ENCODE assay signal across 11 mouse cellular contexts in the genomic region with DNA sequence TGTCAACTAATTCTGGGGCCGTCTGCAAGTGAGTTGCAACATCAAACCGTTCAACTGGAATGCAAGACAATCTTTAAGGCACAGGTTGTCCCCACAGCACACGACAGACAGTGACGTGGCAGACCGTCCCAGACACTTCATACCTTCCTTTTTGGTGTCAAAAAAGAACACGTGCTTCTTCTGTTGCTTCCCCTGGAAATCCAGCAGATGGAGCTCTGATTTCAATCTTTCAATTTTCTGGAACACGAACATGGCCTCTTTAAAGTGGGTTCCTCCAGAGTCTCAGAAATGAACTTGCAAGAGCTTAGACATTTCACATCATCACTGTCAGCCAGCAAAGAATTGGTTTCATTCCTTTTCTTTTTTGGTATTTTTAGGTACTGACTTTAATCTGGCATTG. TPM values are rescaled to one million over a fixed set of nuclear protein-coding genes. Genes with fewer than 3 reads are reported as not detected.
DNase-seq lines count a peak whose midpoint lies in the region; TF ChIP-seq lines count a peak whose summit lies in the region.
"Had no signal": no experiment of that assay in that cellular context is flagged by ENCODE, and none has a peak within 500 bp of the region (broad histone marks: within the 10 kb centered on the region; RNA-seq: fewer than 3 reads in every experiment).

No protein-coding gene starts in this region.

- no peak for DNase-seq in layer of hippocampus, adult 2 months (ENCODE audit: low spot score in 2 of 2)
- no peak for DNase-seq in layer of hippocampus, adult 9-11 months
- peak; percentile 66 for DNase-seq in 416B (ENCODE audit: low read depth)
- DNase-seq in ES-CJ7 (ENCODE audit: low read depth, low spot score) = peak; percentile 41
- DNase-seq in induced T-regulatory cell, adult 2 months (ENCODE audit: low read depth) = peak; percentile 54
- no peak for DNase-seq in natural killer cell, adult 2 months (ENCODE audit: low spot score in 2 of 2)
- no peak for DNase-seq in kidney, postnatal 36 days
- DNase-seq: gastrocnemius, postnatal 25 days; layer of hippocampus, postnatal 36 days; lung, postnatal 4 days had no signal

- no peak overlapping the region for H3K27ac ChIP-seq in layer of hippocampus, adult 2 months

- no peak overlapping the region for H3K4me3 ChIP-seq in layer of hippocampus, adult 2 months
- H3K4me3 ChIP-seq: erythroblast, embryonic 14.5 days had no signal

- TF ChIP-seq CTCF in layer of hippocampus, adult 2 months (conservative IDR thresholded peaks at IDR 0.05) = peak; percentile 74

RNA-seq across cellular contexts. Expression of a gene that starts 11.1 kb away (rescaled TPM):
- 10 to 100 TPM; 16.6 to 18.6 TPM for total RNA-seq in layer of hippocampus, adult 2 months (2021)

RNA-seq across cellular contexts. Expression of a gene that starts 18.2 kb away (rescaled TPM):
- total RNA-seq in layer of hippocampus, adult 2 months (2021) = 1 to 10 TPM; 1.4 to 1.5 TPM

RNA-seq across cellular contexts. Expression of a gene that starts 25.7 kb away (rescaled TPM):
- 10 to 100 TPM; 40.5 to 40.7 TPM for total RNA-seq in layer of hippocampus, adult 2 months (2021)

RNA-seq across cellular contexts. Expression of a gene that starts 32.3 kb away (rescaled TPM):
- 10 to 100 TPM; 35.1 to 35.7 TPM for total RNA-seq in layer of hippocampus, adult 2 months (2021)

RNA-seq across cellular contexts. Expression of a gene that starts 59.4 kb away (rescaled TPM):
- total RNA-seq in layer of hippocampus, adult 2 months (2021) = 10 to 100 TPM; 43.6 to 51.2 TPM

Comparison
In these comparisons a context has a peak if more than half of its experiments do, and no peak if none do; other contexts are left out.
1. DNase-seq: peak in 416B (single experiment), ES-CJ7 (single experiment) and induced T-regulatory cell, adult 2 months (single experiment); none in layer of hippocampus, adult 2 months (0 of 2), layer of hippocampus, adult 9-11 months (single experiment), natural killer cell, adult 2 months (0 of 2) and kidney, postnatal 36 days (0 of 2).